ENCODE assay signal across 8 mouse cellular contexts in genomic region chr2:35679812-35680672, GRCm38 (mm10).
DNase-seq lines count a peak whose midpoint lies in the region; ATAC-seq and TF ChIP-seq lines count a peak whose summit lies in the region.

No protein-coding gene starts in this region.

- H3K9me3 ChIP-seq in ES-E14 (ENCODE audit: control insufficient read depth, insufficient read depth, low read depth, low read length): no peaks in the 10 kb centered on the region
- H3K9me3 ChIP-seq in embryonic facial prominence, embryonic 10.5 days: no peaks in the 10 kb centered on the region
- no peaks in the 10 kb centered on the region for H3K9me3 ChIP-seq in intestine, embryonic 14.5 days (ENCODE audit: control insufficient read depth, low read length)
- no peaks in the 10 kb centered on the region for H3K9me3 ChIP-seq in liver, embryonic 16.5 days (replicated peaks; ENCODE audit: control insufficient read depth, low read length)
- H3K9me3 ChIP-seq in stomach, embryonic 16.5 days (replicated peaks; ENCODE audit: control insufficient read depth, low read length): no peaks in the 10 kb centered on the region

- H3K27ac ChIP-seq in ES-E14 (ENCODE audit: insufficient read depth, low read depth, low read length, poor library complexity, severe bottlenecking): peak overlapping the region; percentile 54; the same call in 1 of the 2 replicates
- 0 out of 2 replicates have a peak overlapping the region, but pooled peaks have one; percentile 26 for H3K27ac ChIP-seq in embryonic facial prominence, embryonic 10.5 days (replicated peaks)
- no peak overlapping the region; the same call in 1 of the 2 replicates for H3K27ac ChIP-seq in intestine, embryonic 14.5 days (ENCODE audit: low read depth)
- H3K27ac ChIP-seq in liver, embryonic 16.5 days (ENCODE audit: low read length): peak overlapping the region; percentile 79
- H3K27ac ChIP-seq in stomach, embryonic 16.5 days (ENCODE audit: low read length): peak overlapping the region; percentile 76

- no peak overlapping the region for H3K9ac ChIP-seq in ES-E14 (ENCODE audit: insufficient read depth, low read depth, low read length, poor library complexity, severe bottlenecking)
- no peak overlapping the region for H3K9ac ChIP-seq in intestine, embryonic 14.5 days (ENCODE audit: low read length)
- no peak overlapping the region for H3K9ac ChIP-seq in liver, embryonic 16.5 days (ENCODE audit: low read depth, low read length)
- 0 out of 2 replicates have a peak overlapping the region, but pooled peaks have one; percentile 22 for H3K9ac ChIP-seq in stomach, embryonic 16.5 days (ENCODE audit: low read length)

- 32% methylated on average over 10 of the region's 10 CpGs for WGBS in embryonic facial prominence, embryonic 10.5 days
- 37% methylated on average over 10 of the region's 10 CpGs for WGBS in intestine, embryonic 14.5 days
- 15% methylated on average over 10 of the region's 10 CpGs for WGBS in liver, embryonic 16.5 days (ENCODE audit: insufficient replicate concordance)
- 34% methylated on average over 10 of the region's 10 CpGs for WGBS in stomach, embryonic 16.5 days

- H3K4me3 ChIP-seq in ES-E14 (ENCODE audit: insufficient read depth in 1 of 2, low read depth in 1 of 2, low read length in 2 of 2, poor library complexity in 1 of 2, severe bottlenecking in 1 of 2): no peak overlapping the region
- no peak overlapping the region for H3K4me3 ChIP-seq in embryonic facial prominence, embryonic 10.5 days
- no peak overlapping the region for H3K4me3 ChIP-seq in intestine, embryonic 14.5 days (ENCODE audit: low read depth, low read length)
- H3K4me3 ChIP-seq in liver, embryonic 16.5 days (ENCODE audit: low read depth, low read length): no peak overlapping the region
- H3K4me3 ChIP-seq in stomach, embryonic 16.5 days (replicated peaks; ENCODE audit: low read length): no peak overlapping the region

- no peak overlapping the region for H3K4me2 ChIP-seq in intestine, embryonic 14.5 days (ENCODE audit: low read length)
- no peak overlapping the region for H3K4me2 ChIP-seq in liver, embryonic 16.5 days (ENCODE audit: low read depth, low read length)
- no peak overlapping the region for H3K4me2 ChIP-seq in stomach, embryonic 16.5 days (ENCODE audit: low read depth, low read length)

- in situ Hi-C loops in ES-E14 (cut with MboI; ENCODE audit: low sequenced_read_pairs in 2 of 2, unreplicated experiment in 2 of 2): no loop called here

- no peaks in the 10 kb centered on the region; the same call in 1 of the 2 replicates for H3K36me3 ChIP-seq in ES-E14 (ENCODE audit: control insufficient read depth, insufficient read depth, low read length, poor library complexity, severe bottlenecking)
- peaks cover 11% of the 10 kb centered on the region for H3K36me3 ChIP-seq in embryonic facial prominence, embryonic 10.5 days (replicated peaks)
- H3K36me3 ChIP-seq in intestine, embryonic 14.5 days (ENCODE audit: control insufficient read depth, insufficient read depth, low read length): no peaks in the 10 kb centered on the region
- no peaks in the 10 kb centered on the region for H3K36me3 ChIP-seq in liver, embryonic 16.5 days (ENCODE audit: control insufficient read depth, insufficient read depth)
- no peaks in the 10 kb centered on the region for H3K36me3 ChIP-seq in stomach, embryonic 16.5 days (ENCODE audit: control insufficient read depth, insufficient read depth, low read length)

- DNase-seq in 3T3-L1 (ENCODE audit: low read depth, low spot score) (peak; percentile 65), ES-E14 (ENCODE audit: low read depth, low spot score) (peak; percentile 46)
- DNase-seq in embryonic facial prominence, embryonic 10.5 days (ENCODE audit: low spot score): no peak
- no peak for DNase-seq in intestine, embryonic 14.5 days (ENCODE audit: low spot score)
- DNase-seq in right cerebral cortex, adult 2 months (ENCODE audit: low spot score in 2 of 2): no peak
- DNase-seq in cerebellum, adult 9-10 months: no peak

- H3K27me3 ChIP-seq in embryonic facial prominence, embryonic 10.5 days (replicated peaks; ENCODE audit: low read depth, poor library complexity, severe bottlenecking): no peaks in the 10 kb centered on the region
- no peaks in the 10 kb centered on the region for H3K27me3 ChIP-seq in intestine, embryonic 14.5 days (replicated peaks; ENCODE audit: control insufficient read depth, insufficient read depth, low read length)
- no peaks in the 10 kb centered on the region for H3K27me3 ChIP-seq in liver, embryonic 16.5 days (ENCODE audit: control insufficient read depth, insufficient read depth, low read depth, low read length)
- no peaks in the 10 kb centered on the region for H3K27me3 ChIP-seq in stomach, embryonic 16.5 days (ENCODE audit: control insufficient read depth, insufficient read depth, low read length)

- peaks cover 23 to 73% of the 10 kb centered on the region in 2 experiments for H3K4me1 ChIP-seq in ES-E14 (ENCODE audit: control insufficient read depth in 2 of 2, insufficient read depth in 2 of 2, low read length in 2 of 2, poor library complexity in 1 of 2)
- peaks cover 91% of the 10 kb centered on the region for H3K4me1 ChIP-seq in embryonic facial prominence, embryonic 10.5 days
- H3K4me1 ChIP-seq in intestine, embryonic 14.5 days (replicated peaks; ENCODE audit: control insufficient read depth, insufficient read depth, low read length): peaks cover 80% of the 10 kb centered on the region
- H3K4me1 ChIP-seq in liver, embryonic 16.5 days (ENCODE audit: control insufficient read depth, low read depth, low read length): peaks cover 35% of the 10 kb centered on the region
- H3K4me1 ChIP-seq in stomach, embryonic 16.5 days (ENCODE audit: control insufficient read depth, insufficient read depth, low read length): peaks cover 84% of the 10 kb centered on the region

- ATAC-seq in intestine, embryonic 14.5 days (replicated peaks; ENCODE audit: low FRiP score, low TSS enrichment, low read depth): peak; percentile 48; the same call in 1 of the 2 replicates
- ATAC-seq in liver, embryonic 16.5 days (ENCODE audit: low read depth): peak; percentile 92
- peak; percentile 33; the same call in 1 of the 2 replicates for ATAC-seq in stomach, embryonic 16.5 days (ENCODE audit: insufficient read depth, low FRiP score)

TF ChIP-seq in ES-E14, 5 proteins besides CTCF, POLR2A, EP300 and RAD21:
- TF ChIP-seq MAFK (IDR thresholded peaks at IDR 0.05; ENCODE audit: insufficient read depth, low read depth, low read length) (no peak), ZC3H11A (IDR thresholded peaks at IDR 0.05; ENCODE audit: borderline replicate concordance, low read depth, low read length) (no peak), HCFC1 (IDR thresholded peaks at IDR 0.05; ENCODE audit: borderline replicate concordance, insufficient read depth, low read length) (no peak), CHD2 (IDR thresholded peaks at IDR 0.05; ENCODE audit: low read depth, low read length) (no peak), ZNF384 (IDR thresholded peaks at IDR 0.05; ENCODE audit: low read depth, low read length) (no peak)

Comparison
In these comparisons a context has a peak if more than half of its experiments do, and no peak if none do; other contexts are left out.
1. DNase-seq: peak in 3T3-L1 (single experiment) and ES-E14 (single experiment); none in embryonic facial prominence, embryonic 10.5 days (single experiment), intestine, embryonic 14.5 days (single experiment), right cerebral cortex, adult 2 months (0 of 2) and cerebellum, adult 9-10 months (single experiment).
2. ATAC-seq: peak in every context shown above with its lines; median percentile 92 in liver, embryonic 16.5 days; 48 in intestine, embryonic 14.5 days; 33 in stomach, embryonic 16.5 days.